Mouse (Mus musculus) erythroblast, embryonic 14.5 days (primary cell): Measurements from ENCODE around the gene Ficd.

Source experiments
- GATA1 ChIP-seq: IDR thresholded peaks from 2 replicates; pipeline ENCODE4 v1.6.1; 2012; ENCODE audit warnings: low read length, inconsistent platforms, mixed read lengths
- TAL1 ChIP-seq: IDR thresholded peaks from 3 replicates; pipeline ENCODE4 v1.6.1; 2012; ENCODE audit warnings: low read length, inconsistent platforms, mixed read lengths

GRCm38 (mm10) chr5:113764426-113764825 lies 28.8 kb downstream of the Ficd start:
- TF ChIP-seq TAL1: no peak
- TF ChIP-seq GATA1: no peak
